Mouse (Mus musculus) G1E (cell line): ENCODE data around the gene Iqcf3. TPM values are rescaled to one million over a fixed set of nuclear protein-coding genes. Genes with fewer than 3 reads are reported as not detected.
"Not testable (repeated sequence)": the region's sequence is repeated elsewhere in the genome, so short reads cannot be mapped to it uniquely, and the experiment has no call there.

ENCODE experiments used
- ATAC-seq: 2 replicates; pipeline ENCODE4 v1.8.0; 2016; ENCODE audit warnings: mild to moderate bottlenecking; ENCODE audit not compliant: insufficient number of reproducible peaks, poor library complexity, low FRiP score, severe bottlenecking; ENCODE audit errors: extremely low read depth
- DNase-seq: peaks from one replicate; pipeline ENCODE4 v3.0.0; 2012; ENCODE audit warnings: low spot score
- H3K27me3 ChIP-seq: 2 replicates; pipeline ENCODE4 v1.6.1; 2012; ENCODE audit warnings: mild to moderate bottlenecking, low read length, inconsistent platforms; ENCODE audit not compliant: insufficient read depth
- H3K36me3 ChIP-seq: replicated peaks from 2 replicates; pipeline ENCODE3; 2012; ENCODE audit warnings: mild to moderate bottlenecking, inconsistent platforms
- H3K4me1 ChIP-seq: 2 replicates; pipeline ENCODE4 v1.6.1; 2012; ENCODE audit warnings: low read depth, low read length, inconsistent platforms, mixed read lengths; ENCODE audit not compliant: insufficient read depth
- H3K4me3 ChIP-seq: 2 replicates; pipeline ENCODE4 v1.5.1; 2012; ENCODE audit warnings: low read depth, mild to moderate bottlenecking, inconsistent platforms, low read length, moderate library complexity, mixed read lengths
- H3K9me3 ChIP-seq: replicated peaks from 2 replicates; pipeline ENCODE4 v1.6.1; 2012; ENCODE audit warnings: inconsistent platforms
- CTCF ChIP-seq: IDR thresholded peaks from 2 replicates; pipeline ENCODE4 v1.5.1; 2012; ENCODE audit warnings: low read depth, low read length, inconsistent platforms, mixed read lengths
- GATA1 ChIP-seq: IDR thresholded peaks from 2 replicates; pipeline ENCODE4 v1.6.1; 2012; ENCODE audit warnings: borderline replicate concordance, low read length, inconsistent platforms, mixed read lengths
- GATA2 ChIP-seq: IDR thresholded peaks from 2 replicates; pipeline ENCODE4 v1.6.1; 2012; ENCODE audit warnings: low read depth, low read length, inconsistent platforms, borderline replicate concordance
- POLR2AphosphoS5 ChIP-seq: IDR thresholded peaks from 2 replicates; pipeline ENCODE4 v1.6.1; 2012; ENCODE audit warnings: low read depth, low read length, inconsistent platforms; ENCODE audit not compliant: insufficient replicate concordance
- TAL1 ChIP-seq: conservative IDR thresholded peaks from 2 replicates; pipeline ENCODE4 v1.6.1; 2012; ENCODE audit warnings: low read depth, low read length, inconsistent platforms, mixed read lengths
- polyA plus RNA-seq: library from polyadenylated mRNA; stranded (reverse); fragments of >175 nt; gene quantifications from 2 replicates; pipeline ENCODE4 v1.2.3, GENCODE M21; 2012
- total RNA-seq, 2 experiments: library from RNA; stranded (forward) in 1 of 2; stranded (reverse) in 1 of 2; fragments of 200-1000 nt in 1 of 2; fragments of >200 nt in 1 of 2; fragmentation: Nextera tagmentation in 1 of 2; gene quantifications; 2 replicates each; pipeline ENCODE4 v1.2.3; 2014 to 2017

Gene Iqcf3
- total RNA-seq (2014; fragmentation: Nextera tagmentation) (not detected in 2 replicates), total RNA-seq (2017) (not detected in 2 replicates), polyA plus RNA-seq (not detected in 2 replicates)

DNA sequence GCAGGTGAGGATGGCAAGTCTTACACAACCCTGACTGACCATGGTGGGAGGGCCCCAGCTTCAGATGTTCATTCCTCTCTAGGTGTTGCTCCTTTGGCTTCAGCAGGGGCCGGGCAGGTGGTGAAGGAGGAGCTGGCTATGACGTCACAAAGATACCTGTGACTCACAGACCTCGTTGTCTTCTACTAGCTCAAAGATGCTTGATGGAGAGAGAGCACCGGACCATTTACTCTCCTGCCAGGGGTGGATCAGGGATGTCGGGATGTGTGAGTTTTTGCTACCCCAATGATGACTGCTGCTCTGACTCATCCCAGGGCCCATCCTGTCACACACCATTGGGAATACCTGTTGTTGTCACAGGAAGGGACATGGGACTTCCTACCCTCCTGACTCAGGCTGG lies at the start of gene Iqcf3:
TSS of gene Iqcf3 (minus strand) at position 101 of the 400 bp plus-strand sequence.
- H3K4me3 ChIP-seq, result no peak within 1 kb of the TSS
- no peak for TF ChIP-seq CTCF
- TF ChIP-seq TAL1, result no peak
- ATAC-seq (no peak), DNase-seq (no peak)
- peaks cover 12% of the 10 kb centered on the region for H3K27me3 ChIP-seq
- H3K36me3 ChIP-seq, result no peaks in the 10 kb centered on the region
- no peaks in the 10 kb centered on the region for H3K9me3 ChIP-seq
- H3K4me1 ChIP-seq, result 0 out of 2 replicates have a peak, but pooled peaks cover 6% of the 10 kb centered on the region

DNA sequence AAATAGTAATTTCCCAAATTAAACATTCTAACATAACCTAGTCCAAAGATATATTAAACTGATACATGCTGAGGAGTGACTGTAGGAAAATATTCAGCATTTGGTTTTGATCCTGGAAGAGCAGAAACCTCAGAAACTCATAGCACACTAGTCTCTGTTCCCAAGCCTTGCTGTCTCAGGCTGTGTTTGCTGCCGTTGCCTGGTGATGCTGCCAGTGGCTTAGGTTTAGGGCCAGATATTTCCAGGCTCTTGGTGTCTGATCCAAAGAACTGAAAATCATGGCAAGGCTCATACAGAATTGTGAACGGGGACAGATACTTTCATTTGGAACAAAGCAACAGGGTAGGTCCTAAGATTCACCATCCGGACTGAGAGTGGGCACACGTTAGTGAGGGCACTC lies 49.3 kb upstream of the Iqcf3 start:
- TF ChIP-seq CTCF, result no peak
- no peak for TF ChIP-seq POLR2AphosphoS5
- no peak for TF ChIP-seq GATA2
- Histone ChIP-seq H3K9me3 (no peaks in the 10 kb centered on the region), H3K27me3 (peaks cover 12% of the 10 kb centered on the region), H3K36me3 (no peaks in the 10 kb centered on the region), H3K4me1 (no peaks in the 10 kb centered on the region), H3K4me3 (no peak overlapping the region)
- ATAC-seq (no peak), DNase-seq (no peak)

DNA sequence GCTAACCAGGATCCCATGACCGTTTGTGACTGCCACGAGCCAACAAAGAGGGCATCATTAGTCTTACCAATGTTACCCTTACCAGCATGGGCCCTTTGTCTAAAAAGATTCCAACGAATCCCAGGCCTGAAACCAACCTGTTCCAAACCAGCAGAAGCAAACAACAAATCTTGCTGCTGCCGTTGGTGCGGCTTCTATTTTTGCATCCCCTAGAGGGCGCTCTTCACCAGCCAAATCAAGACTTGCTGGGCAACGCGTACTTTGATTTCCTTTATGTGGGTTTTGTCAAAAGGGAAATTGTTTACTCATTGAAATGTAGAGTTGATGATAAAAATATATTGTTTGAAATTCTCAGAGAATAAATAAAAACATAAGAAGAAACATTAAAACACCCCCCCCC lies 39.1 kb upstream of the Iqcf3 start:
- Histone ChIP-seq H3K27me3 (peaks cover 8% of the 10 kb centered on the region), H3K4me1 (no peaks in the 10 kb centered on the region), H3K4me3 (no peak overlapping the region), H3K9me3 (no peaks in the 10 kb centered on the region), H3K36me3 (no peaks in the 10 kb centered on the region)
- ATAC-seq (no peak), DNase-seq (peak; percentile 10)
- no peak for TF ChIP-seq GATA2
- TF ChIP-seq CTCF, result peak; percentile 55; the same call in 1 of the 2 replicates

DNA sequence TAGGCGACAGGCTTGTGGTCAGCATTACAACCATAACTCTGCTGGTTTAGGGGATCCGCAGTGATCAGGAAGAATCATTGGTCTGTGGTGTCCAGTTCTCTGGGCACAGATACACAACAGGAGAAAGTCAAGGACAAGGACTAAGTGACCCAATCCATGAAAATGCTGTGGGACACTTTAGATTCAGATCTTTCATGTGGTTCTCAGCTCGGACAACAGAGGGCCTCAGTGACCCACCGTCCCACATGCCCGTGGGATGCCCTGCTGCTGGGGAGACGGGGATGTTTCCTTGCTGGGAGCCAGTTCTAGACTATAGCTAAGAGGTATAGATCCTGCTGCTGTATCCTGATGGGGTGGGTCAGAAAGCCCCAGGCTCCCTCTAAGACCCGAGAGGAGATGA lies 37.0 kb upstream of the Iqcf3 start:
- Histone ChIP-seq H3K4me3 (no peak overlapping the region), H3K4me1 (no peaks in the 10 kb centered on the region), H3K9me3 (no peaks in the 10 kb centered on the region), H3K27me3 (peaks cover 8% of the 10 kb centered on the region), H3K36me3 (no peaks in the 10 kb centered on the region)
- TF ChIP-seq CTCF, result no peak
- no peak for TF ChIP-seq GATA1
- TF ChIP-seq GATA2, result no peak
- no peak for TF ChIP-seq POLR2AphosphoS5
- no peak for TF ChIP-seq TAL1
- DNase-seq, result no peak
- no peak for ATAC-seq

DNA sequence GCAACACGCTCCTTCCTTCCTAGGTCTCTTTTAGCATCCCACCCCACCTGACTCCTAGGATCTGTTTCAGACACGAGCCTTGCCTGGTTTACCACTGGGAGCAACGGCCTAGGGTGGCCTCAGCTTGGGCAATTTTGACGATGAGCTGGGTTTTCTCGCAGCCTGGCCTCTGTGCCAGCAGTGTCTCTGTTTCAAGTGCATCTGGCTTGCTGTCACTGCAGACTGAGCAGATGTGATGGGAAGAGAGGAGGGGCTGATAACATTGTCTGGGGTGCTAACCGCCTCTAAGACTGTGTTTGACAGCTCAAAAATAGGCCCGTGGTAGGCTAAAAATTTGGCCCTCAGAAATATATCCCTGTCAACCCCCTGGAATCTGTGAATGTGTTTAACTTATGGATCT lies 34.4 kb upstream of the Iqcf3 start:
- no peak for TF ChIP-seq GATA1
- TF ChIP-seq POLR2AphosphoS5, result no peak
- TF ChIP-seq GATA2, result no peak
- TF ChIP-seq CTCF, result no peak
- TF ChIP-seq TAL1, result no peak
- Histone ChIP-seq H3K36me3 (no peaks in the 10 kb centered on the region), H3K4me1 (no peaks in the 10 kb centered on the region), H3K9me3 (no peaks in the 10 kb centered on the region), H3K4me3 (no peak overlapping the region), H3K27me3 (peaks cover 10% of the 10 kb centered on the region)
- ATAC-seq, result no peak
- no peak for DNase-seq

- H3K9me3 ChIP-seq, H3K27me3 ChIP-seq, ATAC-seq, H3K4me1 ChIP-seq, DNase-seq, H3K4me3 ChIP-seq, H3K36me3 ChIP-seq: not testable (repeated sequence)
These were observed 34.0 kb upstream of the Iqcf3 start for GRCm38 (mm10) chr9:106595402-106595801.

DNA sequence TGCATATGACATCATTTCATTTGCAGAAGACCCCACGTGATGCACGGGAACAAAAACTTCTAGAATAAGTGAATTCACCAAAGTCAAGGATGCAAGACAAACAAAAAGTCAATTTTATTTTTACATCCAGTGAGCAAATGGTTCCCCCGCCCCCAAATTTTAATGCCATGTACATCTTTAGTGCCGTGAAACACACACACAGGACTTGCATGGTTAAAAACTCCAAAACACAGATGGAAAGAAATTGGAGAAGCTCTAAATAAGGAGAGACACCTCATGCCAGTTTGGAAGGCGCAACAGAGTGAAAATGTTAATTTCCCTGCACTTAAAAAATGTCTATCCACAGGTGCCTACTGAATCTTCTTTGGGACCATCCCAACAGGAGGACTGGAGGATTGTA lies 30.7 kb upstream of the Iqcf3 start:
- H3K36me3 ChIP-seq, result no peaks in the 10 kb centered on the region
- H3K27me3 ChIP-seq, result peaks cover 5% of the 10 kb centered on the region
- TF ChIP-seq GATA1 (no peak), POLR2AphosphoS5 (no peak), GATA2 (no peak), TAL1 (no peak), CTCF (no peak)
- H3K4me3 ChIP-seq, result no peak overlapping the region
- no peak for DNase-seq
- H3K4me1 ChIP-seq, result no peaks in the 10 kb centered on the region
- no peak for ATAC-seq
- no peaks in the 10 kb centered on the region for H3K9me3 ChIP-seq
